Comparison of ENCODE assay signal across 8 mouse cellular contexts in the genomic region with DNA sequence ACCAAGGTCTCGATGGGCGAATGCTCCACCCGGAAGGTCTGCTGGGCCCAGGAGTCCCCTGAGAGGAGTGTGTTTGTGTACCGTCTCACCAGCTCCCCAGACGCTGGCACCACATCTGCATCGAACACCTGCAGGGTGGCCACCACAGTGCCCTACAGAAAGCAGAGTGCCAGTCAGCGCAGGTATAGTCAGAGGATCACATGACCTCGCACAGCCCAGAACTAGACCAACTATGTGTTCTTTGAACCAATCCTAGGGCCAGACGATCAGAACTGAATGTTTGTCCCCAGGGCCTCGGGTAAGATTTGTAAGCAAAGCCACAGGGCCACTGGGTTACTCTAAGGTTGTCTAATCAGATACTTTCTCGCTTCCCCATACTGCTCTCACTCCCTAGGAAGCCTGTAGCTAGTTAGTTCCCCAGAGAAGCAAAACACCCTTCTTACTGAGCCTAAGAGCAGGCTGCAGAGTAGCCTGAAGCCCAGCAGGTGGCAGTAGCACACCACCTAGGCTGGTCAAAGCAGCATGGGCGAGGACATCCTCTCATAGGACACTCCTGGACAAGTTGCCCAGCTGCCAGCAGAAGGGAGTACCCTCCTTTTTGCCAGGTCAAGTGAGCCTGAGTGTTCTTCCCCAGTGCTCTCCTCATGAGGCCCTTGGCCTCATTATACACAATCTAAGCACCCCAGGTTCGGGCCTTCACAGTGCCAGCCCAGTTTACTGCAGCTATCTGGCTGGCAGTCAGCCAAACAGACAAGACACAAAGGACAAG. TPM values are rescaled to one million over a fixed set of nuclear protein-coding genes. Genes with fewer than 3 reads are reported as not detected.
A peak's percentile ranks its signal among the peaks of the same experiment; 100 is the strongest.
DNase-seq lines count a peak whose midpoint lies in the region; ATAC-seq lines count a peak whose summit lies in the region.

No protein-coding gene starts in this region.

- no peaks in the 10 kb centered on the region for H3K36me3 ChIP-seq in embryonic facial prominence, embryonic 14.5 days (ENCODE audit: control insufficient read depth, insufficient read depth, low read length)
- no peaks in the 10 kb centered on the region for H3K36me3 ChIP-seq in limb, embryonic 12.5 days
- H3K36me3 ChIP-seq in midbrain, embryonic 15.5 days (replicated peaks): no peaks in the 10 kb centered on the region

- H3K9ac ChIP-seq in embryonic facial prominence, embryonic 14.5 days (ENCODE audit: low read depth, low read length): no peak overlapping the region
- H3K9ac ChIP-seq in limb, embryonic 12.5 days (replicated peaks): no peak overlapping the region
- no peak overlapping the region for H3K9ac ChIP-seq in midbrain, embryonic 15.5 days

- H3K4me2 ChIP-seq in embryonic facial prominence, embryonic 14.5 days (ENCODE audit: low read depth, low read length): no peak overlapping the region
- H3K4me2 ChIP-seq in limb, embryonic 12.5 days: no peak overlapping the region
- no peak overlapping the region for H3K4me2 ChIP-seq in midbrain, embryonic 15.5 days

- no peaks in the 10 kb centered on the region for H3K27me3 ChIP-seq in embryonic facial prominence, embryonic 14.5 days (replicated peaks; ENCODE audit: control insufficient read depth, insufficient read depth, low read length)
- H3K27me3 ChIP-seq in limb, embryonic 12.5 days: no peaks in the 10 kb centered on the region
- no peaks in the 10 kb centered on the region for H3K27me3 ChIP-seq in midbrain, embryonic 15.5 days (replicated peaks)

- H3K27ac ChIP-seq in embryonic facial prominence, embryonic 14.5 days (replicated peaks; ENCODE audit: low read depth, low read length): no peak overlapping the region
- no peak overlapping the region for H3K27ac ChIP-seq in limb, embryonic 12.5 days
- no peak overlapping the region for H3K27ac ChIP-seq in midbrain, embryonic 15.5 days

- WGBS in embryonic facial prominence, embryonic 14.5 days: 55% methylated on average over 13 of the region's 13 CpGs
- WGBS in limb, embryonic 12.5 days: 62% methylated on average over 13 of the region's 13 CpGs
- WGBS in midbrain, embryonic 15.5 days: 59% methylated on average over 13 of the region's 13 CpGs

- peak; percentile 85 for ATAC-seq in embryonic facial prominence, embryonic 14.5 days (ENCODE audit: low read depth)
- ATAC-seq in limb, embryonic 12.5 days (ENCODE audit: insufficient number of reproducible peaks, insufficient read depth, low FRiP score, low TSS enrichment, low read depth): peak; percentile 54
- peak; percentile 90 for ATAC-seq in midbrain, embryonic 15.5 days (replicated peaks)

- no peaks in the 10 kb centered on the region for H3K9me3 ChIP-seq in embryonic facial prominence, embryonic 14.5 days (ENCODE audit: control insufficient read depth, low read length)
- H3K9me3 ChIP-seq in limb, embryonic 12.5 days: no peaks in the 10 kb centered on the region
- no peaks in the 10 kb centered on the region for H3K9me3 ChIP-seq in midbrain, embryonic 15.5 days

- no peak overlapping the region for H3K4me3 ChIP-seq in embryonic facial prominence, embryonic 14.5 days (ENCODE audit: low read depth, low read length)
- no peak overlapping the region for H3K4me3 ChIP-seq in limb, embryonic 12.5 days (replicated peaks)
- H3K4me3 ChIP-seq in midbrain, embryonic 15.5 days: no peak overlapping the region

- no peaks in the 10 kb centered on the region for H3K4me1 ChIP-seq in embryonic facial prominence, embryonic 14.5 days (ENCODE audit: control insufficient read depth, insufficient read depth, low read length)
- no peaks in the 10 kb centered on the region for H3K4me1 ChIP-seq in limb, embryonic 12.5 days (replicated peaks)
- H3K4me1 ChIP-seq in midbrain, embryonic 15.5 days: peaks cover 3% of the 10 kb centered on the region; the same call in 1 of the 2 replicates

- DNase-seq in B cell, adult 2 months: peak; percentile 68 to 72
- peak; percentile 30 to 37 for DNase-seq in adrenal gland, postnatal 4 days (ENCODE audit: low spot score in 2 of 2)
- DNase-seq in embryonic facial prominence, embryonic 14.5 days (ENCODE audit: low spot score): peak; percentile 84
- peak; percentile 54 to 77 for DNase-seq in heart, adult 9 months (ENCODE audit: low spot score in 2 of 2)
- DNase-seq in kidney, adult 8-10 months: peak; percentile 47 to 70
- peak; percentile 21 to 48 for DNase-seq in spleen, adult 18-20 months

RNA-seq across cellular contexts. Expression of gene Ret, which starts 18.0 kb away (rescaled TPM):
- 10 to 100 TPM in 1 of 2 experiments, 1 to 10 TPM in 1; 9.4 to 11.7 TPM for total RNA-seq in adrenal gland, postnatal 4 days (2021)
- 6.5 and 7.4 TPM in 2 replicates for polyA plus RNA-seq in embryonic facial prominence, embryonic 14.5 days (2014; fragmentation: Nextera tagmentation; extraction: Ambion mirVana)
- 0.38 and 0.49 TPM in 2 replicates for polyA plus RNA-seq in limb, embryonic 12.5 days (2016; fragmentation: Nextera tagmentation; extraction: Ambion mirVana)
- 6.6 and 6.9 TPM in 2 replicates for polyA plus RNA-seq in midbrain, embryonic 15.5 days (2015; fragmentation: Nextera tagmentation; extraction: Ambion mirVana)

RNA-seq across cellular contexts. Expression of gene Csgalnact2, which starts 40.6 kb away (rescaled TPM):
- total RNA-seq in adrenal gland, postnatal 4 days (2021): 10 to 100 TPM; 19.9 to 22.3 TPM
- polyA plus RNA-seq in embryonic facial prominence, embryonic 14.5 days (2014; fragmentation: Nextera tagmentation; extraction: Ambion mirVana): 21.2 and 22.6 TPM in 2 replicates
- polyA plus RNA-seq in limb, embryonic 12.5 days (2016; fragmentation: Nextera tagmentation; extraction: Ambion mirVana): 12.1 and 12.8 TPM in 2 replicates
- polyA plus RNA-seq in midbrain, embryonic 15.5 days (2015; fragmentation: Nextera tagmentation; extraction: Ambion mirVana): 9.2 and 10.8 TPM in 2 replicates

Comparison
In these comparisons a context has a peak if more than half of its experiments do, and no peak if none do; other contexts are left out.
1. DNase-seq: peak in every context shown above with its lines; median percentile 84 in embryonic facial prominence, embryonic 14.5 days; 70 in B cell, adult 2 months; 66 in heart, adult 9 months; 58 in kidney, adult 8-10 months; 34 in spleen, adult 18-20 months; 34 in adrenal gland, postnatal 4 days.